Mouse (Mus musculus): Measurements from ENCODE around the gene Ptpa.

DNA sequence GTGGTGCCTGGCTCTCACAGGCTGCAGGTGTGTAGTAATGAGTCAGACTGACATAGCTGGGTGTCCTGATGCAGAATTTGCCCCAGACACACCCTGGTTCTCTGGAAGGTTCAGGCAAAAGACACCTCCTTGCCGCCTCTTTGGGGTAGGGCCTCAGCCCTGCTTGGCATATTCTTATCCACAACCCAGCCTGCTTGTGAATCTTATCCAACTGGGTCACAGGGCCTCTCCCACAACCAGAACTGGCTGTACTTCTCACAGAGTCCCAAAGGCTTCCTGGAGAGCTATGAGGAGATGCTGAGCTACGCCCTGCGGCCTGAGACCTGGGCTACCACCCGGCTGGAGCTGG lies 34.5 kb upstream of the Ptpa start:
- TF ChIP-seq POLR2A (IDR thresholded peaks at IDR 0.05; ENCODE audit: low read depth, low read length) (no peak), CTCF (IDR thresholded peaks at IDR 0.05; ENCODE audit: extremely low read depth, insufficient read length, insufficient replicate concordance, low read depth, low read length) (no peak)
